Mouse (Mus musculus): Measurements from ENCODE around the gene Thumpd3. TPM values are rescaled to one million over a fixed set of nuclear protein-coding genes. Genes with fewer than 3 reads are reported as not detected.

The Thumpd3 gene
- polyA plus RNA-seq (2012; rRNA removed), result 25.3 and 27.2 TPM in 2 replicates

DNA sequence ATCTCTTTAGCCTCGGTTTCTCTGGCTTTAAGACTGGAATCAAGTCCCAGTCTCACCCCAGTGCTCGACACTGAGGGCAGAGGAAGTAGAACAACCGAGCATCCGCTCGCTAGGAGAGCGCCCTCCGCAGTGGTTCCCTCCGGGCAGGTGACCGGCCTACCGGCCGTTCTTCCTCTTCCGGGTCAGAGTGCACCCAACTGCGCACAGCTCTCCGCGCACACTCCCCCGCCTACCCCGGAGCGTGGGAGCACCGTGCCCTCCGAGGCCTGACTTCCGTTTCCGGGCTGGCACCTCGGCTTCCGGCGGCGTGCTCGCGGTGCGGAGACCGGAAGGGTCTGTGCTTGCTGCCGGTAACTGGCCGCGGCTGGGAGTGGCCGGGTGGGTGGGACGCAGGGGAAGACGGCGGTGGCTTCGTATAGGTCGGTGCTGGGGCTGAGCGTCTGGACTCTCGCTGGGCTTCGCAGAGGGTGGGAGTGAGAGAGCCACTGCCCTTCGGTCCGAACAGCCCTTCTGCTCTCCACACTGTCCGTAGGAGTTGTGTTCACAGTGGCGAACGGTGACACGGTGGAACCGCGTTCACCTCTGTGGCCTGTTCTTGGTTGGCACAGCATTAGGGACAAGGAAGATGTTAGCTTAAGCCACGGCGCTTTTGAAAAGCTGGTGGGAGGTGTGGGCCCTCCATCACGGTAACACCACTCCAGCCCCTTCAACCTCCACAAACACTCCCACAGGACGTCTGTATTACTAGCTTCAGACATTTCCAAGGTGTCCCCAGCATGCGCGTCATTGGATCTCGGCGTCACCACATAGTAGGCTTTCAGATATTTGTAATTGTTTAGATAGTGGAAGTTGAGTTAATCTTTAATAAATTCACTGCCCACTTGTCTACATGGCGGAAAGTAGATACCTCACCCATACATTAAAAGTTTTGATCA, at the start of gene Thumpd3:
Gene Thumpd3 (plus strand): TSS at position 185 of the 935 bp plus-strand sequence.
- DNase-seq (ENCODE audit: low spot score), result peak; percentile 95

DNA sequence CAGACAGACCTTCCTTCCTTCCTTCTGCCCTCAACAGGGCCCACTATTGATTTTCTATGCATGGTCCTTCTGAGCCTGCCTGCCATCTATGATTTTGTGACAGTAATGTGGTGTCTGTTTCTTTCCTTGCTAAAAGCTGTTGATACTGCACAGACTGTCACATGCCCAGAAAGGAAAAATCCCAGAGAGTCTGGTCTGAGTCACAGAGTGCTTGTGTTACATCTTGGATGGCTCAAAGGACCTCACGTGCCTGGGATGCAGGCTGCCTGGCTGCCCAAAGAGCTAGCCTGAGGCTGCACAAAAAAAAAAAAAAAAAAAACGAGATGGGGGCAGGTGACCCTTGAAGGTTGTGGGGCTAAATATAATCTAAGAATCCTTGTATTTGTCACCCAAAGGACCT, 46.8 kb upstream of the Thumpd3 start:
- no peak for DNase-seq (ENCODE audit: low spot score)

DNA sequence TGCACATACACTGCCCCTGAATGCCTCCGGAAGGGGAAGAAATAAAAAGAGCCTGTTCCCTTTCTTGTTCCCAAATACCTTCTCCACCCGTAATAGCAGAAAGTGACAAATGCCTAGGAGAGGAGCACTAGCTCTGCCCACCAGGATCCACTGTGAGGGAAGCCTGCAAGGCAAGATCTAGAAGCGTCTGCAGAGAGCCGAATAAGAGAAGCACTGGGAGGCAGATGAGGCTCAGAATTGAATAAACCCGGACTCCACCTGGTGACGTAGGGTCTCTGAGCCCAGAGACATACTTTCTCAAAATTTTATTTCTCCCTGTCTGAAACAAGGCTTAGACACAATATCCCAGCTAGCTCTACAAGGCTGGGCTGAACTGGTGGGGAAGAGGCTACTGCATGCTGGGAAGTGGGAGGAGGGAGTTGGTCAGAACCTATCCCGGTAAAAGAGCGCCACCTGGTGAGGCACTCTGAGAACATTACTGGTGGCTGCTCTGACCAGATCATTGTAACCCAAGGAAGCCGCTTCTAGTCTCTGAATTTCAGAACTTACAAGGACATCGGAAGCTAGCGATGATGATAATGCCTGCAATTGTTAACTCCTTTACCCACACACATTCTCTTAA, 45.2 kb upstream of the Thumpd3 start:
- peak; percentile 63 for DNase-seq (ENCODE audit: low spot score)

DNA sequence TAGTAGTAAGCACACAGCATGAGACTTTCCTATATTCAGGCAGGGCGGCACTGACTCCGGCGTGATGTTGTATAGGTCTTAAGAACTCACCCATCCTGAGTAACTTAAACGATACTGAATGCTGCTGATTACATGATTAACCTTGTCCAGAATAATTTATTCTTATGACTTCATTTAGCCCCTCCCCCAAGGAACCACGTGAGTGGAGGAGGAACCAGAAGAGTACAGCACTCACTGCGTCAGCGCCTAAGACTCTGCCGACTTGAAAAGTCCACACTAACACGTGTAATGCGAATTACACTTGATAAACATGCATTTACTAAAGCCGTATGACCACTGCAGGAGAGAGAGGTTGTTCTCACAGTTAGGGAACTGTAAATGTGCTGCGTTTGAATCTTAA, 44.3 kb upstream of the Thumpd3 start:
- no peak for DNase-seq (ENCODE audit: low spot score)

DNA sequence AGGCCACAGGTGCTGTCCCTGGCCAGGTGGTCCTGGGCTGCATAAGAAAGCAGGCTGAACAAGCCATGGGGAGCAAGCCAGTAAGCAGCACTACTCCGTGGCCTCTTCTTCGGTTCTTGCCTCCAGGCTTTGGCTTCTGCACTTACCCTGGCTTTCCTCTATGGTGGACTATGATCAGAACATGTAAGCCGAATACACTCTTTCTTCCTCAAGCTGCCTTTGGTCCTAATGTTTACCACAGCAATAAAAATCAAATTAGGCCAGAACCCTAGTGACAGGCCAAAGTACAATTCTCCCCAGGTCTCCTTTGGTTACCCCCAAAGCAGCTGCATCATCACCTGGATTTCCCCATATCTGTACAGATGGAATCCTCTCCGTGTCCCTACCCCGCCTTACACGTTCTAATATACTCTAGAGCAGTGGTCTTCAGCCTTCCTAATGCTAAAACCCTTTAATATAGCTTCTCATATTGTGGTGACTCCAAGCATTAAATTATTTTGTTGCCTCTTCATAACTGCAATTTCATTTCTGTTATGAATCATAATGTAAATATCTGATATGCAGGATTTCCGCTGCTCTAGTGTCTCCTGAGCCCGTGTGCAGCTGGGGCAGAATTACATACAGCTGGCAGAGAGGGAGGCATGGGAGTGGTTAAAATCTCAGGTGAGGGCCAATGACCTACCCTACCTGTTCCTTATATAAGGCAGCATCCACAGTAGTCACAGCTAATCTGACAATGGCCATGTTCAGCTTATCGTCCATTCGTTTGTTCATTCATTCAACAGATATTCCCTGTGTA, 42.5 kb upstream of the Thumpd3 start:
- DNase-seq (ENCODE audit: low spot score), result no peak

DNA sequence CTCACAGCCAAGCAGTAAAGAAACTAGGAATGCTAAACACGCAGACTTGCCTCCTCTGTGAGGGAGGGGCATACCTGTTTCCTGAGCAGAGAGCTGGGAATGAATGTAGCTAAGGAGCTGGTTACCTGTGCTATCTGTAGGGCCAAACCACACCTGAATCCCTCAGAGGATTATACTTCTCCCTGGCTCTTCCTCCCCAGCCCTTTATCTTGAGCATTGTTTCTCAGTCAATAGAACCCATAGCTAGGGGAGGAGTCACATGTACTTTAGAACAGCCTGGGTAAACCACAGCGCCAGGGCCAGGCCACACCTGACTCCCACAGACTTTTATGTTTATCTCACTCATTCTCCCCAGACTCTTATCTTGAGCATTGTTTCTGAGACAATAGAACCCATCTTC, 39.2 kb upstream of the Thumpd3 start:
- no peak for DNase-seq (ENCODE audit: low spot score)

DNA sequence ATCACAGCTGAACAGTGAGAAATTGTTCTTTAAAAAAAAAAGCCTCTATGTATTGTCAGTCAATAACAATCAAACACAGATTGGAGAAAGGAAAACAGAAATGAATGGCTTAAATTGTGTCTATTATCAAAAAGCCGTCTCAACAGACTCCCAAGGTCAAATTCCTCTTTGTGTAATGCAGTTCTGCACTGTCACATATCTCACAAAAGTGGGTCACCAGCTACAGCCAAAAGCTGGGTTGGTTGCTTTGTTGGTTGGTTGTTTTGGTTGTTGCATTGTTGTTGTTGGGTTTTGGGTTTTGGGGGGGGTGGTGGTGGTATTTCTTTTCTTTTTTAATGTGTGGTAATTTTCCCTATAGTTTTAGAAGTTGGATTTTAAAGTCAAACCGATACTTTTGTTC, 34.1 kb upstream of the Thumpd3 start:
- DNase-seq (ENCODE audit: low spot score), result no peak

DNA sequence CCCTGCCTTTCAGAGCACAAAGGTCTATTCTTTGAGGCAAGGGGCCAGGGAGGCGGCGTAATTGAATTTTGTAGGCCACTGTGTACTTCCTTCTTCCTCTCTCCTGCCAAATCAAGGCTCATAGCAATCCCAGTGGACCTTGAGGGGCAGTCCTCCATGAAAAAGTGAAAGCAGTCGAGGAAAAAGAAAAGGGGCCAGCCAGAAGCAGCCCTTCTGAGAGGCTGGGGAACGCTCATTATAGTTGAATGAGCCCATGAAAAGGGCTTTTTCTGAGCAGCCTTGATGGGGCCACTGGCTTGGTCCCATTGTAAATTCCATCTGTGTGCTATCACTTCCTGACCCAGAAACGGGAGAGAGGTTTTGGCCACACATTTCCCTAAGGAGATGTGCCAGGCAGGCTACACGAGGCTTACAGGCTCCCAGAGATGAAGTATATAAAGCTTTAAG, 33.5 kb upstream of the Thumpd3 start:
- DNase-seq (ENCODE audit: low spot score), result no peak

DNA sequence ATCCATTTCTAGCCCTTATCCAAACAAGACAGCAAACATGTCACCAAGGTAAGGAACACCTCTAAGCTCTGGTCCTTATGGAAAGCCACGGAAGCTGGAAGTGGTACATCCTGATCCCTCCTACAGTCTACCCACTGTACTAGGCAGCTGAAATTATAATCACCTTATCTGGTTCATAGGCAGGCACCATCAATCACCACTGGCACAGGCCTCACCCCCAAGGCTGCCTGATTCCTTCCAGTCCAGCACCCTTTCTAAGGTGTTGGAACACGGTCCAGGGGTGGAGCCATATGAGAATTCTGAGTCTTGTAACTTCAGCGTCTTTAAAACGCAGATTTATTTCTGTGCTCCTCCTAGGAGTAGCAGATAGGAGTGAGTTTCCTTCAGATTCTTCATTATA, 32.5 kb upstream of the Thumpd3 start:
- no peak for DNase-seq (ENCODE audit: low spot score)

DNA sequence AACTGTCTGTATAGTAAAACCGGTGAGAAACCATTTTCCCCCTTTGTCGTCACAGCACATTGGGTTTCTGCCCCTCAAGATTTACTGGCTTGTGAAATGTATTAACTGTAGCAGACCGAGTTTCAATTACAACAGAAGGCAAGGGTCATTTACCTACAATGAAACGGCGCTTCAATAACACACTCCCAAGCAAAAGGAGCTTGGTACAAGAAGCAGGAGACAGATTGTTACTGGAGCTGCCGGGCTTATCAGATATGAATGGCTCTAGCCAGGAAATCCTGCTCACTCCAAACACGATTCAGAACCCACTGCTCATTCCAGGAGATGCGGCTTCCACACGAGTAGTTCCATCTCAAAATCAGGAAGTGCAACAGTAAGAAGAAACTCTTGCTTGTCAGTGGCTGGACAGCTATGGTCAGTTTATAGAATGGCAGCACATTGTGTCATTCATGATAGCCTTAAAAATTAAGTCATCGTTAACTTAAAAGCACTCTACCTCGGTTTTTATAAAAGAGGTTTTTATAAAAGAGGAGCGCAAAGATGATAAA, 28.5 kb upstream of the Thumpd3 start:
- DNase-seq (ENCODE audit: low spot score), result no peak

DNA sequence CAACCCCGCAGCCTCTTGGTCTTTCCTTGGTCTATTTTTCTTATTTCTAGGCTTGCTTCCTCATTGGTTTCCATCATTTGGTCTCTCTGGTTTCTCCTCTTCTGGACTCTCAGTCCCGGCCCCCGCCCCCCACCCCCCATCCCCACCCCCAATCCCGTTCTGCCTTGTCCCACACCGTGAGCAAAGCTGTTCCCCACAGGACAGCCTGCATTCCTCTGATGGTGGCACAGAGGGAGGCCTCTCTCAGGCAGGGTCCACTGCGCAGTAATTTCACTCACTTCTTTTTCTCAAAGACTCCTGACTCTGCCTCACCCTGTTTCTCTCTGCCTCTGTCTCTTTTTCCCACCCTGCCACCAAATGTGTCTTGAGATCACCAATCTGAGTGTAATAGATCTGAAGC, 27.9 kb upstream of the Thumpd3 start:
- no peak for DNase-seq (ENCODE audit: low spot score)

DNA sequence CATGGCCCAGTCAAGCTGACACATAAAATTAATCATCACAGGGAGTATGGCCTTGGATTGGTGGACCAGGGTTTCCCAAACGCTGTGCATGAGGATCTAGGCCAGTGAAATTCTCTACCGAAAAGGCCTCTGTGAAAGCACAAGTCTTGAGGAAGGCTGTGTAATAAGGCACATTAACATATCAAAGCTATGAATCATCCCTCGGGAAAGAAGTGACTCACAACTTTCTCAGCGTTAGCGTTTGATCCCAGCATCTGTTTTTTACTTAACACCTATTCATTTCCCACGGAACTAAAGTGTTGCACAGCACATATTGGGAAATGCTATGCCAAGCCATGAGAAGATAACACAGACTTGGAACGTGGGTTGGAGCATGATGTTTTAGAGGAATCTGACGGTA, 21.2 kb upstream of the Thumpd3 start:
- DNase-seq (ENCODE audit: low spot score), result no peak

DNA sequence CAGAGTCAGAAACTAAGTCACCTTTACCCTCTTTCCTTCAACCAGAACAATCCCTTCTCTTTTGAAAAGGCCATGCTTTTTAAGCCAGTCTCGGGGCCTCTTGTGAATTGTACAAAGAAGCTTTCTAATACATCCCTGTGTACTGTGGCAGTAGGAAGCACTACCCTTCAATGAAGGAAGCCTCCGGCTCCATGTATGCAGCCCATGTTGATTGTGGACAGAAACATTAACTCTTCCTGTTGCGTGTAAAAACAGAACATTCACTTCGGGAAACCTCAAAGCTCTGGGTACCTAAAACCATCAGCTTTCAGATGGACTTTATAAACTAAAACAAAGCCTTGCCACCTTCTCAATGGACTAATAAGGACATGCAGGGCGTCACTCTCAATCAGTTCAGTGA, 20.3 kb upstream of the Thumpd3 start:
- DNase-seq (ENCODE audit: low spot score), result no peak

DNA sequence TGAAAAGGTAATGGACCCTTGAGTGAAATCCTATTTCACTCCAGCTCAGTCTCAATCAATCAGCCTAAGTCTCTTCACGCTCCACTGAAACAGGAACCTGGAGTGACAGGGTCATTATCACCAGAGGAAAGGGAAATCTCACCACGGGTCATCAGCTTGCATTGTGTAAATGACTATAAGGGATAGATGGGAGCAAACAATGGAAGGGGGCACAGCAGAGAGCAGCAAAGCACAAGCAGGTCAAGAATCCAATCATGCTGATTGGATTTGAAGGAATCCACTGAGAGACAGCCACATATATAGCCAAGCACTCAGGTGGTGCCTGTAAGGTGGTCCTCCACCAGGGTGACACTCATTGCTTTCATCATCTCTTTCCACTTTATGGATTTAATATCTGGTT, 18.6 kb upstream of the Thumpd3 start:
- DNase-seq (ENCODE audit: low spot score), result no peak

DNA sequence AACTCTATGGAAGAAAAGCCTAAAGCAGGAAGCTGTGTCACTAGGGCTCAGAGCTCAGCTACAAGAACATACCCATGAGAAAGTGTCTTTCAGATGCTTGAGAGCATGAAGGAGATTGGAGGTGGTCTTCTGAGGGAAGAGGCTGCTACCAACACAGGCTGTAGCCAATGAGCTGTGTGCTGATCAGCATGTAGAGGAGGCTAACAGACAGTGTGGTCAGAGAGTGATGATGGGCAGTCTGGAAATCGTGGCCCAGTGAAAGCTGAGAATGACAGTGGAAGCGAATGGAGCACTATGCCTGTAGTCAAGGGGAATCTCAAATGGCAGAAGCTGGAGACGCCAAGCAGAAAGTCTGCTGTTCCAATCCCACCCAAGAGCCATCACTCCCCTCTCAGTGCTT, 17.0 kb upstream of the Thumpd3 start:
- DNase-seq (ENCODE audit: low spot score), result no peak

DNA sequence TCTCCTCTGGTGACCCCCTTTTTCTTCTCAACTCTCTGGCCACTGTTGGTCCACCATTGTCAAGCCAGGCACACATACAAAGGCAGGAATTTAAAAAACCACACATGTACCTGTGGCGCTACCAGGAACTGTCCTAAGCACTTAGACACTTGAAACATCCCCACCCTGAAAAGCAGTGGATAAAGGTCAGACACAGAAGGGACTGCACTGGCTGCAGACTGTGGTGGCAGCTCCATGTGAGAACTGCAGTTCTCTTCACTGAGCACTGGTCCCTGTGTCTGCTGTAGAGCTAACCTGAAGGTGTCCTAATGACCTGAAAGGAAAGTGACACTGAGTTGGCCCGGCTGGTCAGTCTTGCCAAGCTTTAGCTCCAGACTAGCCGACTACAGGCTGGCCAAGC, 15.5 kb upstream of the Thumpd3 start:
- DNase-seq (ENCODE audit: low spot score), result no peak

DNA sequence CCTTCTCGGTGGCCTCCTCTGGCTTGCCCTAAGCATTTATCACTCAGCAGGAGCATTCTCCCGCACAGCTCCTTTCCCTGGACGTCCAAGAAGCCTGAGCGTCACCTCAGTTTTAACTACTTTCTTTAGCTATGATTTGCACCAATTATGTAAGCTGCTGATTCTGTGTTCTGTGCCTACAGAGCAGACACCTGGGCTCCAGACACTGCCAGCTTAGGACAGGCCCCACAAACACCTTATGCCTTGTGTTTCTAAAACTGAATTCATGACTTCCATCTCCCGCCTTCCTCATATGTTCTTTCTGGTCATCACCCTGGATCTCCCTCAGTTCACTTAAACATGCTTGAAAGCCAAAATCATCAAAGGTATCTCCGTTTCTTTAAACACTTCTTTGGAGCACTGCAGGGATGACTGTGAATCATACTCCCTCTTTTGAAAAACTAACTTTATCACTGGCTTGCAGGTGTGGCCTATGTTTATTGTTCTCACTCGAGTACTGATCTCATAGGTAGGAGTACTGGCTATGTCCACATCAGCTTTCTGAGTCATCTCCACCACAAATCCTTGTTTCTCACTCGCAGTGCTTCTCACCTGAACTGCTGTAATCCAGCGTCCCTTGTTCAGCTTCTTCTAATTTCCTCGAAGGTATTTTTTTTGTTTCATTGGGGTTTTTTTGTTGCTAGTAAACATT, 14.9 kb upstream of the Thumpd3 start:
- no peak for DNase-seq (ENCODE audit: low spot score)

DNA sequence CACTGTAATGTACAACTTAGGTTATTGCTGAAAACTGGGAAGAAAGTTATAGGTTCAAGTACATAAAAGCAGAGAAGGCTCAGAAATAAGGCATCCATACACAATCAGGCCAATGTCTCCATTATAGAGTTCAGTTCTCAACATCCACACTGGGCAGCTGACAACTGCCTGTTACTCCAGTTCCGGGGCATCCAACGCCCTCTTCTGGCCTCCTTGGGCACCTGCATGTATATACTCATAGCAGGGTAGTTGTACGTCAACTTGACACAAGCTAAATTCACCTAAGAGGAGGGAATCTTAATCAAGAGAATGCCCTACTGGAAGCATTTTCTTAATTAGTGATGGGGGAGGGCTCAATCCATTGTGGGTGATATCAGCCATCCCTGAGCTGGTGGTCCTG, 13.9 kb upstream of the Thumpd3 start:
- DNase-seq (ENCODE audit: low spot score), result no peak

DNA sequence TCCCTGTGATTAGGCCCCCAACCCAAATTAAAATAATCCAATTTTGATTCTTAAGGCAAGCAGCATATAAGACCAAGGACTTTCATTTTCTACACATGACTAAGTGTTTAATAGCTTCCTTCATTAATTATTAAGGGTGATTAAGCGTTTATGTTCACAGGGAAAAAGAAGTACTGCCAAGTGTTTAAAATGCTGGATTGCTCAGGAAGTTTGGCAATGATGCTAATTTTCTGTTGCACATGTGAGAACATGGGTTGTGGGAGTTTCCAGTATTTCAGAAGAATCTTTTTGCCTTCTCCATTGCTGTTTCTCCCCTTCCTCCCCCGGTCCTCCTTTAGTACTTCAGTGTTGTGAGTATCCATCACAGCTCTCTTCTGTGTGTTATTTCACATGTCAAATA, 12.8 kb upstream of the Thumpd3 start:
- DNase-seq (ENCODE audit: low spot score), result no peak

DNA sequence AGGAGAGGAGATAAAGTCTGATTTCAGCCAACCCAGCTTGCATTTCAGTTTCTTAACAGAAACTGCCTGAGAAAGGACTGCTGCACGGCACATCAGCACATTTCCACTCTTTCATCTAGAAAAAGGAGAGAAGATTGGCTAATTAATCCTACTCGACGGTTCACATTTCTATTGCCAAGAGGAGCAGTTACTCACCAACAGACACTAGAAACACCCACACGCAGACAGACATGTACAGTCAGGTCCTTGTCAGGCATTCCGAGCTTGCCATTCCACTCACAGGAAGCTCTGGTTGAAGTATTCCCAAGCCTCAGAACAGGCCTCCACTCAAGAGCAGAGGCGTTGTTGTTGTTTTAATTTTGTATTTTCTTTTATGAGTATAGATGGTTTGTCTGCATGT, 11.6 kb upstream of the Thumpd3 start:
- DNase-seq (ENCODE audit: low spot score), result no peak

DNA sequence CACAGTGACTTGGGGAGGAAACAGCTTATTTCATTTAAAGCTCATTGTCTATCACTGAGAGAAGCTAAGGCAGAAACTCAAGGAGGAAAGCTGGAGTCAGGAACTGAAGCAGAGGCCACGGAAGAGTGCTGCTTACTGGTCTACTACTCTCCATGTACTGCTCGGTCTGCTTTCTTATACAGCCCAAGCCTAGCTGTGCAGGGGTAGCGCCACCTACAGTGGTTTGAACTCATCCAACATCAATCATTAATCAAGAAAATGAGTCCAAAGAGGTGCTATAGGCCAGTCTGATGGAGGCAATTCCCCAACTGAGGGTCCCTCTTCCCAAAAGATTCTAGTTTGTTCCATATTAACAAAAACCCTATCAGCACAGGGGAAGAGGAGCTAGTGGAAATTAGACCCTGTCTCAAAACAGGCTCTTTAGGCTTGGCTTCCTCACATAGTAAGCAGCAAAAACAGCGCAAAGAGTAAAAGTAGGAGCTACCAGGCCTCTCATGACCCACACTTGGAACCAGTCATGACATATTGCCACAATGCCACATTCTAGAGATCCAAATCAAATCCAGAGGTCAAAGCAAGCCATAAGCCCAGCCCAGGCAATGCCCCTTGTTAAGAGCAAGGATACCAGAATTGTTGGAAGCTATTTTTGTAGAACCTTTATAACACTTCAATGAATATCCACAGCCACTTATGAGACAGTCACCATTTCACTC, 9.4 kb upstream of the Thumpd3 start:
- no peak for DNase-seq (ENCODE audit: low spot score)
